Mouse (Mus musculus): ENCODE results near the gene Pdia2. TPM values are rescaled to one million over a fixed set of nuclear protein-coding genes. Genes with fewer than 3 reads are reported as not detected.

Pdia2 gene
- 0.60 and 4.2 TPM in 2 replicates for total RNA-seq (2015)
- 0.28 and 0.55 TPM in 2 replicates for total RNA-seq (2017)

DNA sequence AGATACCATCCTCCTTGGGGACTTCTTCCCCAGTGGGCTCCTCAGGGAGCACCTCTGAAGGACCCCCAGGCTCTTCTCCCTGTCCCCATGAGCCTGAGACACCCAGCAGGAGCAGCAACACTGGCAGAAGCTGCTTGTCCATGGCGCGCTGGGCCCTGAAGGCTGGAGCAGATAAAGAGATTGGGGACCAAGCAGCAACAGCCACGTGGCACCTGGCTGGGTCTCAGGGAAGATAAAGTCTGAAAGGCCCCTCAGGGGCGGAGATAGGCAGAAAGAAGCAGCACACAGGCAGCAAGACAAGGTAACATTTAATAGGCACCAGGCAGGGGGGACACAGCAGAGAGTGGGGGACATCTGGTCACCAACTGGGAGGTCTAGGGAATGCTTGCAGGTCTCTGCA, at the start of gene Pdia2:
Gene Pdia2, minus strand, starts transcription at position 196 of the 400 bp plus-strand sequence.
- no peak for ATAC-seq (ENCODE audit: poor library complexity, severe bottlenecking)

DNA sequence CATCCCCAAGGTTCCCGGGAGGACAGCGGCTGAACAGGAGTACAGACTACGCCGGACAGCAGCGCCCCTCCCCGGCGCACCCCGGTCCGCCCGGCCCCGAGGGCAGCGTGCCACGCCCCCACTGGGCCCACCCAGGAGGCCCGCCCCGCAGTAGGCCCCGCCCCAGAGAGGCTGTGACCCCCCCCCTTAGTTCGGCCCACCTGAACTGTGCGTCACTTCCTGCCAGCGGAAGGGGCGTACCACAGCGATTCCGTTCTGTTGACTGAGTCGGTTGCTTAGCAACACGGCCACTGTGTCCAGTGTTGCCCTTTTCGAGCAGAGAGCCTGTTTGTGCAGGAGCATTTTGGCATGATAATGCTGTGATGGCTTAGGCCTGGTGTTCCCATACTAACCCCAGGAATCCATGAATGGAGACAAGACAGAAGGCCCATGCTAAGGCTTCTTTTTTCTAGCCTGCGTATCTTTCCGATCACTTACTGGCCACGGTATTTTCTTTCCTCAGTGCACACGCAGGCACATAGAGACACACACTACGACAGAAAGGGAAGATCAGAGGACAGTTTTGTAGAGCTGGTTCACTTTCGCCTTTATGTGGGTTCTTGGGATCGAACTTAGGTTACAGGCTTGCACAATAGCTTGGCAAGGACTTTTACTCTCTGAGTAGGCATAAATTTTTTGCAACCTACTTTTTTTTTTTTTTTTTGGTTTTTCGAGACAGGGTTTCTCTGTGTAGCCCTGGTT, 45.4 kb upstream of the Pdia2 start, which contains the start of gene Fam234a:
Gene Fam234a, minus strand, starts transcription at position 142 of the 741 bp plus-strand sequence.
- peak; percentile 95 for ATAC-seq (ENCODE audit: poor library complexity, severe bottlenecking)

DNA sequence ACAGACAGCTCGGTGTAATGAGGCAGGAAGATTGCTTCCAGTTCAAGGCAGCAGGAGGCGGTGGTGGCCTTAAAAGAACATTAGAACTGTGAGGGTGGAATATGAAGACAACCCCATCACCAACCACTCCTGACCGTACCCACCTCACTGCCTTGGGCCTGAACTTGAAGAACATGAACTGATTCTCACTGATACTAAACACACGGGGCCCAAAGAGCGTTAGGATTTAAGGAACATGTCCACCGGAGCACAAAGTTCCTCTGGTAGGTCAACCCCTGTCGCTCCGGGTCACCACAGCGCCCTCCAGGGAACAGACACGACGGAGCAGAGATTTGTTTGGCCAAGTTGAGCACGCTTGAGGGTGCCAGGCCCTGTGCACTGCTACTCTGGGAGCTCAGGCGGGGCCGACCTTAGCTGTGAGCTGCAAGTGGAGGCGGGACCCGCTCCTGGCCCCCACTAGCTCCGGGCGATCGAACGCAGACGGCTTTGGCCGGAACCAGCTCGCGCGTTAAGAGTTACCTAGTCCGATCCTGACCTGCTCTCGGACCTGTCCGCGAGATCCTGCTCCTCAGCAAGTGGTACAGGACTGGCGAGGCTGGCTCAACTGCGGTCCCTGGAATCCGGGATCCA, 44.7 kb upstream of the Pdia2 start:
- ATAC-seq (ENCODE audit: poor library complexity, severe bottlenecking) = peak; percentile 68

DNA sequence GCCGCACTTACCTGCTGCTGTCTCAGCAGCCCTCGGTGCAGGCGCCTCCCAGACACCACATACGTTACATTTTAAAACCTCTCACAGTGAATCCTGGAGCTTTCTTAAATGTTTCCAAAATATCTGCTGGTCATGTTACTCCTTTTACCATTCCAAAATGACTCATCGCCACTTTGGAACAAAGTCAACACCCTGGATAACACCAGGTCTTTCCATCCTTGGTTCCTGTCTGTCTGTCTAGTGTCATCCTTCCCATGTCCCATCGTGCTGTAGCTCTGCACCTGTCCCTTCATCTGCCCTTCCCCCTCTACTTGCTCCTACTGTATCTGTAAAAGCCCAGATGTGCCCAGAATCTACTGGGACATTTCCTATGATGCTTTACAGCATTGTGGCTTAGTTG, 42.1 kb upstream of the Pdia2 start:
- ATAC-seq (ENCODE audit: poor library complexity, severe bottlenecking) = no peak

DNA sequence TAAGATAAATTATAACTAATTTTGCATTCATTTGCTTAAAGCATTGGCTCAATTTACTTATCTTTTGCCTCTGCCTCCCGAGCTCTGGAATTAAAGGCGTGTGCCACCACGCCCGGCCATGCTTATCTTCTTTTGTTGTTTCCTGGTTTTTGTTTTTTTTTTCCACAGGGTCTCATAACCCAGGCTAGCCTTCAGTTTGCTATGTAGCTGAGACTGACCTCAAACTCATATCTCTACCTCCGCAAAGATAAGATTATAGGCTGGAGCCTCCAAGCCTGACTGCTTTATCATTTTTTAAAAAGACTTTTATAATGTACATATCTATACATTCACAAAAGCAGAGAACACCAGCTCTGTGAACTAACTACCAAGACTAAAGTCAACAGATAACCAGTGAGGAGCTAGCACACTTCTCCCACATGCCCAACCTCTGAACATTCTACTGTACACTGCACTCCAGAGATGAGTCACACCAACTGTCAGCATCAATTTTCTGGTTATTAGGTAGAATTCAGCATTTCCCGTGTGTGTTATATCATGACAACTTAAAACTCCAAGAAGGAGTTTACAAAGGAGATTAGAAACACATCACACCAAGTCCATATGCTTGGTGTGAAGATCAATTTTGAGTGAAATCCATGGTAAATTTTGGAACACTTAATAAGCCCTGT, 41.4 kb upstream of the Pdia2 start:
- ATAC-seq (ENCODE audit: poor library complexity, severe bottlenecking) = no peak

DNA sequence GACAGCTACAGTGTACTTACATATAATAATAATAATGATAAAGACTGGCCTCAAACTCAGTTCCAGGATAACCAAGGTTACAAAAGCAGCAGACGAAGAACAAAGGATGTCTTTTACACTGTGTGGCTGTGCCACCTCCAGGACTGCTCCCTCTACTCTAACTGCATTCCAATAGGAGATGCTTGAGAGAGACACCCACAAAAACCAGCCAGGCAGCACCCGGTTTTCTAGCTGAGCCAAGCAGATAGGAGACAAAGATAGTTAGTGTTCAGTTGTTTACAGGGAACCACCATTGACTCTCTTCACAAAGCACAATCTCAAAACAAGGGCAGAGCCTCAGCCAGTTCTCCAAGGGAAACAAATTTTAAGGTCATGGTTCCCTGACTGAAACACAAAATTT, 40.7 kb upstream of the Pdia2 start:
- ATAC-seq (ENCODE audit: poor library complexity, severe bottlenecking) = no peak

DNA sequence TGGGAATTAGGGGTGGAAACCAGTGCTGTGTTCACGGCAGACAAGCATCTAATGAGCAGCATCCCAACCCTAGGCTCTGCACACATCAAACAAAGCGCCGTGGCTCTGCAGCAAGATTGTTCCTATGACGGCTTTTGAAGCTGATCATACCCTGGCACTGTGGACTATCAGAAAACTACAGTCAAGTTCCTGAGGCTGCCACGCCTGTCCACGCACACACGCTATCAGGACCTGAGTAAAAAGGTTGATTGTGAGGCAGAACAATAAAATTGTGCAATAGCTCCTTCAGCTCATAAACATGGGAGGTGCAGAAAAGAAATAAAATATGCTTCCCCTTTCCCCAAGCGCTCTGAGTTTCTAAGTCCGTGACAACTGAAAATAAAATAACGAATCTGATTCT, 38.8 kb upstream of the Pdia2 start:
- peak; percentile 33; the same call in 1 of the 2 replicates for ATAC-seq (ENCODE audit: poor library complexity, severe bottlenecking)

DNA sequence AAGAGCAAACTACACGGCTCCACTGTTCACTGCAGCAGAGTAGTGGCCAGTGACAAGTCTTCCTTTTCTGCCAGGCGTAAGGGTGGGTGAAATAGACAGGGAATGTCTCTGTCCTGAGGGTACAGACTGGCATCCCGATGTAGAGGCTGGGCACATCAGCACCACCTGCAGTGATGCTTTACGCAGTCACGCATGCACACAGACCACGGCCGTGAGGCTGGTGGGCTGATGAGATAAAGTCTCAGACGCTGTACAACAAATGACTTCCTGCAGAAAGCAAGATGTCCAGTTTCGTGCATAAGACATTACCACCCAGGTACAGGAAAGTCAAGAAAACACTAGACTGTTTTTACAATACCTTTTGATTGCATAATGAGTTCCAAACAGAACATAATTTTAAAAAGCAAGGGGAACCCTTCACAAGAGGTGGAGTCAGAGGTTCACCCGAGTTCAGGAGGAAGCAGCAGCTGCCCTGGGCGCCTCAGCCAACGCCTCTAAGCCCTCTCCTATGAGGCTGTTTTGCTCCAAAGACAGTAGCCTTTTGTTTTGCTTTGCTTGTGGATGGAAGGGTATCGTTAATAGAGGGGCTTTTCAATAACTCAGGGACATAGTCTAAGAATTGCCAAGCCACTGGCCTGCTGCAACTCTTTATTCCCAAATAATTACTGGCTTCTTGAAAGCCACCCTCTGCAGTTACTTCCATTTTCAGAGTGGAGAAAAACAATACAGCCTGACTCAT, 36.4 kb upstream of the Pdia2 start:
- peak; percentile 39; the same call in 1 of the 2 replicates for ATAC-seq (ENCODE audit: poor library complexity, severe bottlenecking)

DNA sequence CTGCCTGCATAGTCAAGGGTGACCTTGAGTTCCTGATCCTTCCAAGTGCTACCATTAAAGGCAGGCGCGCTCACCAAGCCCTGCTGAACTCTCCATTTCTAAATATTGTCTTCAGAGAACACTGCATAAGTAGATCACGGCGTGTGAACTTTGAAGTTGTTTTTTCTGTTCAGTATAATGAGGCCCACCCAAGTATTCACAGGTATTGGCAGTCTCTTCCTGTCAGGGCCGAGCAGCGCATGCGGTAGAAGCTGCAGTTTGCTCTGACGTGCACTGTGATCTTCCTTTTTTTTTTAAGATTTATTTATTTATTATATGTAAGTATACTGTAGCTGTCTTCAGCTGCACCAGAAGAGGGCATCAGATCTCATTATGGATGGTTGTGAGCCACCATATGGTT, 35.5 kb upstream of the Pdia2 start:
- no peak for ATAC-seq (ENCODE audit: poor library complexity, severe bottlenecking)

DNA sequence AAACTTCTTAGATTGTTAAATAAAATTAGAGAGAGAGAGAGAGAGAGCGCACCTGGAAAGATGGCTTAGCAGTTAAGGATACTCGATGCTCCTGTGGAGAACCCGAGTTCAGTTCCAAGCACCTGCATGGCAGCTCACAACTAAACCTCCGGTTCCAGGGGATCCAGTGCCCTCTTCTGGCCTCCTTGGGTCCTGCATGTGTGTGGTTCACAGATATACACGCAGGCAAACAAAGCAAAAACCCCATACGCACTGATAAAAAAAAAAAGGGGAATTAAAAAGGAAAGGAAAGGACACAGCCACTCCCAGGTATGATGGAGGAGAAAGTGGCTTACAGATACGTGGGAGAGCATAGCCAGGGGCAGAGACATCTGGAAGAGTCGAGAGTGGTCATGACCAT, 34.0 kb upstream of the Pdia2 start:
- ATAC-seq (ENCODE audit: poor library complexity, severe bottlenecking) = no peak

DNA sequence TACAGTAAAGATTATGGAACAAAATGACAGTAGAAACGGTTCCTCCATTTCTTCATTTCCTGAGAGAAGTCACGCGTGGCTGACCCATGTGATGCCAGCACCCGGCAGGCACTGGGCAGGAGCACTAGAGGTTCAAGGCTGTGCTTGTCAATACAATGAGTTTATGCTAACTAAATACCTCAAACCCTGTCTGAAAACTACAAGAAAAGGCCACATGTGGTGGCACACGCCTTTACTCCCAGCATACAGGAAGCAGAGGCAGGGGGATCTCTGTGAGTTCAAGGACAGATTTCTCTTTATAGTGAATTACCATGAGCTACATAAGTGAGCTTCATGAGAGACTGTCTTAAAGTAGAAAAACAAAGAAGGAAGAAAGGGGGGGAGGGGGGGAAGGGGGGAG, 32.3 kb upstream of the Pdia2 start:
- ATAC-seq (ENCODE audit: poor library complexity, severe bottlenecking) = peak; percentile 75

DNA sequence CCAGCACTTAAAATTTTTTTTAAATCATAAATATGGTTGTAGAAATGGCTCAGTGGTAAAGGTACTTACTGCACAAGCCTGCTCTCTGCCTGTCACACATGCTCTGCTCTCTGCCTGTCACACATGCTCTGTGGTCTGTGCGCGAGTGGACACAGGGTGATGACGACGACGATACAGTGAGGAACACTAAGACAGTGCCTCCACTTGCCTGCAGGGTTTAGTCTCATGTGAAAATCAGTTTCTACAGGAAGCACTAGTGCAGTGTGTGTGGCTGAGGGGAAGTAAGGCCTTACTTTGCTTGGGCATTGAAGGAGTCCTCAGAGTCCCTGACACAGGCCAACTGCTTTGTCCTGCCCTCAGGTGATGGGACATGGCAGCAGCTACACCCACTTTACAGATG, 30.9 kb upstream of the Pdia2 start:
- peak; percentile 30 for ATAC-seq (ENCODE audit: poor library complexity, severe bottlenecking)

DNA sequence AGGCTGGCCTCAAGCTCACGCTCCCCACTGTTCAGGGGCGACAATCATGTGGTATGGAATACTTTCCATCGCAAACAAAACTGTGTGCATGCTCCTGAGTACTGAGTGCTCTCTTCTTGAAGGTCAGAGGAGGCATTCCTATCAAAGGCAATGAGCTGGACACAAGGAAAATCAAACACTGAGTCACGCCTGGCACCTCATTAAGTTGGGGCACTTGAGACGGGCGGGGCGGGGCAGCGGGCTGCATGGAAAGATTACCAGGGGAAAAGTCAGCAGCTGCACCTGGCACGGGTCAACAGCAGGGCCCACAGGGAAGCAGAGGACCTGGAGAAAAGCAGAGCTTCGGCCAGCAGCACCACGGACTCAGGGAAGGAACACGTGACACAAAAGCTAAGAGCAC, 26.3 kb upstream of the Pdia2 start:
- ATAC-seq (ENCODE audit: poor library complexity, severe bottlenecking) = no peak

DNA sequence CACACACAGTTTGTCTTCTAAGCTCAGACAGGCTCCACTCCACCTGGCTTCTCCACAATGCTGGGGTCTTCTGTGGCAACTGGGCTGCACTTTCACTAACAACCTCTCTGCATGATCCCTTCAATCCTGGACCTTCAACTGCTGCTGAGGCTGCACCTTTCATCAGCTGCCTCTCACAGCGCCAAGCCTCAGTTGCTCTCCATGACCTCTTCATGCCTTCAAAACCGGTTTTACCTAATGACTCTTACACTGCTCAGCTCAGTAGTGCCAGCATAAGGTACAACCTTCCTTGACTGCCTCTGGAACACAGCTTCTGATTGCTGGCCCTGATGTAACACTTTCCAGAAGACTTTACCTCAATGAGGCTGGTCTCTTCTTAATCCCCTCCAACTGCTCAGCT, 22.6 kb upstream of the Pdia2 start:
- ATAC-seq (ENCODE audit: poor library complexity, severe bottlenecking) = no peak

DNA sequence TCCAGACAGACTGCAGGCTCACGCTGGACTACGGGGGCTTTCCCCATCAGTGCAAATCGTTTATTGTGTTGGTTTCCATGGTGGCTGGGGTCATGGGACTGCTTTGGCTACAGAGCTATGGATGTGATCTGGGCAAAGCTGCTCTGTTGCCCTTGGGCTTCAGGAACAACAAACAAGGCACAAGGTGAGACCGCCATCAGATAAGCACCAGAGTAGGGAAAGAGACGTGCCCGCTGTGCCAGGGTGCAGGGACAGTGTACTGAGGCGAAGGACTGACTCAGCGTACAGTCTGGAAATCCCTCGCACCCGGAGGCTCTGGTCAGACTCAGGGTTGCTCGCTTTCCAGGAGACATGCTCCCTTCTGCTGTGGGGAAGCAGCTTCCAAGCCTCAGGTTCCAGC, 13.8 kb upstream of the Pdia2 start:
- no peak for ATAC-seq (ENCODE audit: poor library complexity, severe bottlenecking)

DNA sequence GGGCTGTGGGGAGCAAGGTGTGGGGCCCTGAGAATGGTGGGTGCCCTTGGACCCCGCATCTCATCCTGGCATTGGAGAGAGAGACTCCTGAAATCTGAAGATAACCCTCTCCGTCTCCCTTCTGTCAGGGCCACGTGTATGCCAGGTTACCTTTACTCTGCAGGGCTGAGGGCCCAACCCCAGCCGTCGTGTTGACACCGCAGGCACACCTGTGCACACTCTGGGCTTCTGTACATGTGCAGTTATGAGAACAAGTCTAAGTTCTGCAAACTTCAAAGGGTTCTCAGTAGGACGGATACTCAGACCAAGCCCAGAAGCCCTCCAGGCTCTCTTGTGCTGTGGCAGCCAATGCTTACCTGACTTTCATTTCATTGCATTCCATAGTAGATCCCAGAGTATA, 13.4 kb upstream of the Pdia2 start:
- no peak for ATAC-seq (ENCODE audit: poor library complexity, severe bottlenecking)

DNA sequence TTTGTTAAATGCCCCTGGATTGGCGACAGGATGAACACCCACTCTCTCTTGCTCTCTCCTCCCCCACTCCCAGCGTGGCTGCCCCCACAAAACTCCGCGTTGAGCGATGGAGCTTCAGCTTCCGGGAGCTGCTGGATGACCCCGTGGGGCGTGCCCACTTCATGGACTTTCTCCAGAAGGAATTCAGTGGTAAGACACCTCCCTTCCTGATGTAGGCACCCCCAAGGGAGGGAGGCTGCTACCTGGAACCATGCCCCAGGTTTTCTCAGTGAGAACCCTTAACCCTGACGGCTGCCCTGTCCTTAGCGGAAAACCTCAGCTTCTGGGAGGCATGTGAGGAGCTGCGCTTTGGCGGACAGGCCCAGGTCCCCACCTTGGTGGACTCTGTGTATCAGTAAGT, 8.8 kb upstream of the Pdia2 start, which contains the start of gene Arhgdig:
Gene Arhgdig, minus strand, starts transcription at position 101 of the 400 bp plus-strand sequence.
- no peak for ATAC-seq (ENCODE audit: poor library complexity, severe bottlenecking)

DNA sequence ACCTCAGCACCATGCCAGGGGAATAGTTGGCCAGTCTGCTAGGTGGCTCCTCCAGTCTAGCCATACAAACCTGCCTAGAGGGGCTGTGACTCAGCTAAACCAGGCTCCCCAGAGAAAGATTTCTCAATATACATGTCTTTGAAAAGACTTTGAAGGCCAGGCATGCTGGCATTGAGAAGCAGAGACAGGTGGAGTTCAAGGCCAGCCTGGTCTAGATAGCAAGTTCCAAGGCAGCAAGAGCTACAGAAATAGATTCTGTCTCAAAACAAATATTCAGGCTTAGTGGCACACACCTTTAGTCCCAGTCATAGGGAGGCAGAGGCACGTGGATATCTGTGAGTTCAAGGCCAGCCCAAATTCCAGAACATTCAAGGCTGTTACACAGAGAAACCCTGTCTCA, 7.5 kb upstream of the Pdia2 start:
- no peak for ATAC-seq (ENCODE audit: poor library complexity, severe bottlenecking)

DNA sequence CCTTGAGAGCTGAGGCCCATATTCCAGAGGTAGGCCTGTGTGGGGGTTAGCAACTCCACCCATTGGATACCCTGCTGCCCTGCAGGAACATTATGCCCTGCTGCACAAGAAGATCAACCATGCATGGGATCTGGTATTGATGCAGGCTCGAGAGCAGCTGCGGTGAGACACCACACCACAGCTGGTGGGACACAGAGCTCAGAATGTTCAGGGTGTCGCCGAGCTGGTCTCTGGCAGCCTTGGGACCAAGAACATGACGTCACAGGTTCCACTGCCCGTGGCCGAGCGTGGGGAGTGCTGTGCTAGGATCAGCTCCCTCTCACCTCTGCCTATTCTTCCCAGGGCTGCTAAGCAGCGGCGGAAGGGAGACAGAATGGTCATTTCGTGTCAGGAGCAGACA, 5.9 kb upstream of the Pdia2 start:
- ATAC-seq (ENCODE audit: poor library complexity, severe bottlenecking) = no peak

DNA sequence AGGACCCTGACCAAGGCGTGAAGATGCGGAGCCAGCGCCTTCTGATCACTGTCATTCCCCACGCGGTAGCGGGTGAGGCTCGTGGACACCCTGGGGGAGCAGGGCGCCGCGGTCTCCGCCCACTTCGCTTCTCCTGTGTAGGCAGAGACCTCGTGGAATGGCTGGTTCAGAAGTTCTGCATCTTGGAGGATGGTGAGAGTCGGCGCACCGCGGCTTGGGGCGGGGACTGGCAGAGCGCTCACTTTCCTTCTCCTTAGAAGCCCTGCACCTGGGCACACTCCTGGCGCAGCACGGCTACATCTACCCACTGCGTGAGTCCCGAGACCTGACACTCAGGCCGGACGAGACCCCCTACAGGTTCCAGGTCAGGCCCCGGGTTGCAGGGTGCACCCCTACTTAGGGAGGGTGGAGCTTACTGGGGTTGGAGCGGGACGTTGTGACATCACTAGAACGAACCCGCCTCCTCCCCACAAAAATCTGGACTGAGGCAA, 4.5 kb upstream of the Pdia2 start:
- ATAC-seq (ENCODE audit: poor library complexity, severe bottlenecking) = peak; percentile 69

DNA sequence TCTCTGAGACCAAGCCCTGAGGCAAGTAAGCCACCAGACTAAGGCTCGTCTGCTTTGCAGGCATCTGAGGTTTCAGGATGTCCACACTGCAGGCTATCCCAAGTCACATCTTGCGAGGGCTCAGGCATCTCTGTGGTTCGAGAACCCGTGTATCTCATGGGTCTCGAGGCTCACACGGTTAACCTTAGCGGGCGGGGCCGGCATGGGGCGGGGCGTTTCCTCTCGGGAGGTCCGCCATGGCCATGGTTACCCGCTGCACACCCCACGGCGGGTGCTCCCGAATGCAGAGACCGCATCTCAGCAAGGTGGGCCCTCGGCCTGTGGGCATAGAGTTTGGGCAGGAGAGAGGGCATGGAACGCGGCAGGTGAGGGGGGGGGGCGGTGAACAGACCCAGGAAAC, 3.9 kb upstream of the Pdia2 start, which contains the start of gene Rgs11:
Gene Rgs11, plus strand, starts transcription at position 215 of the 400 bp plus-strand sequence.
- ATAC-seq (ENCODE audit: poor library complexity, severe bottlenecking) = 0 out of 2 replicates have a peak, but pooled peaks have one; percentile 33
